Mouse (Mus musculus): ENCODE results near the gene Btf3. TPM values are rescaled to one million over a fixed set of nuclear protein-coding genes. Genes with fewer than 3 reads are reported as not detected.

Gene Btf3
- polyA plus RNA-seq, 1 experiment from 2014 or later = 669 TPM

DNA sequence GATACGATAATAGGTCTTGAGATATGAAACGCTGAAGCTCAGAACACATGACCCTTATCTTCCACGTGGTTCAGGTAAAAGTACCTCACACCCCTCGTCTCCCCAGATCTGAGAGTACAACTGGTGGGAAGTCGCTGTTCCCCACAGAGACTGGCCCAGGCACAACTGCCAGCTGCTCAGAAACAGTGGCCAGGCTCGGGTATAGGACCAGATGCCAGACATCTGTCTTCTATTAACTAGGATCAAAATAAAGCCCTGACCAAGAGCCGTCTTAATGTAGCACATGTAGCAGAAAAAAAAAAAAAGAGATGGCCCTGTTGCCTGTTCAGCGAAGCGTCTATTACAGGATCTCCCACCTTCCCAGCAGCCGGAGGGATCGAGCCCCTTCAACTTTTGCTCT, 8.2 kb upstream of the Btf3 start:
- Histone ChIP-seq H3K9ac (no peak overlapping the region), H3K27me3 (replicated peaks) (no peaks in the 10 kb centered on the region), H3K36me3 (no peaks in the 10 kb centered on the region; the same call in 1 of the 2 replicates), H3K4me3 (no peak overlapping the region), H3K9me3 (no peaks in the 10 kb centered on the region), H3K4me2 (replicated peaks) (no peak overlapping the region), H3K4me1 (no peaks in the 10 kb centered on the region), H3K27ac (no peak overlapping the region)
- 79% methylated on average over 11 of the region's 11 CpGs for WGBS
- no peak for ATAC-seq (ENCODE audit: low FRiP score, low read depth)

DNA sequence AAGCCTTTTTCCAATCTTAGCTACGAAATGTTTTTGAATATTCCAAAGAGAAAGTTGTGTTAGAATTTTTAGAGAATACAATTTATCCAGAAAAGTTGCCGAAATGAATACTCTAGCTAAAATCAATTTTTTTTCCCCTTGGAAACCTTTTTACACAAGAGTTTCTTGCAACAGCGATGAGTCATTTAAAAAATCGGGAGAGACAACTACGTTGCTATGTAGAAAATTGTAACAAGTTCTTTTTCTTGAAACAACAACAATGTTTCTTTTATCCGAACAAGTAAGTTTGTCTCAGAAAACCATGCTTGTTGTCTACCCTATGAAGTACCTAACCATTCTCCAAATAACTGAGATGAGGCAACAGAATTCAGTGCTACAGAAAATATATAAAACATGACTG, 1.1 kb upstream of the Btf3 start:
- H3K4me2 ChIP-seq (replicated peaks) = peak overlapping the region; percentile 73; the same call in 1 of the 2 replicates
- H3K4me3 ChIP-seq = no peak overlapping the region
- H3K9ac ChIP-seq = no peak overlapping the region
- H3K27ac ChIP-seq = no peak overlapping the region
- H3K4me1 ChIP-seq = peaks cover 12% of the 10 kb centered on the region
- H3K9me3 ChIP-seq = no peaks in the 10 kb centered on the region
- no peak for ATAC-seq (ENCODE audit: low FRiP score, low read depth)
- 93% methylated on average over 6 of the region's 6 CpGs for WGBS
- peaks cover 13% of the 10 kb centered on the region for H3K36me3 ChIP-seq
- H3K27me3 ChIP-seq (replicated peaks) = no peaks in the 10 kb centered on the region

DNA sequence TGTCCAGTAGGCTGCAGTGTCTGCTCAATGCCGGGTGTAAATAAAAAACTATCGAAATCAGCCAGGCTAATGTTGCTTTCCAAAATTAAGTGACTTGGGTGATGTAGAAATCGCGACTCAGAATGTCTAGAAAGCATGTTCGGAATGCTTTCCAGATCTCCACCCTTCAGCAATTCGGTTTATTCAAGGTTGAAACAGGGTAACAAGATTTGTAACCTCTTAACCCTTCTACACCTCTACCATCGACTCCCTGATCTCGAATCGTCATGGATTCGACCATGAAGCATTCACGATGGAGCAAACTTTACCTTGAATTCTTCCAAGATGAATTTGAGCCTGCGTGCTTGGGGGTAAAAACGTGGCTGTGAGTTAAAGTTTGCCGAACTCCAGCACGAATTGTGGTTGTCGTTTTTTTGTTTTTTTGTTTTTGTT, 456 bp upstream of the Btf3 start:
- H3K4me1 ChIP-seq = peaks cover 12% of the 10 kb centered on the region
- peak overlapping the region; percentile 73 for H3K4me2 ChIP-seq (replicated peaks)
- peak overlapping the region; percentile 54; the same call in 1 of the 2 replicates for H3K27ac ChIP-seq
- H3K27me3 ChIP-seq (replicated peaks) = no peaks in the 10 kb centered on the region
- WGBS = 2% methylated on average over 16 of the region's 16 CpGs
- ATAC-seq (ENCODE audit: low FRiP score, low read depth) = no peak
- H3K9me3 ChIP-seq = no peaks in the 10 kb centered on the region
- H3K9ac ChIP-seq = peak overlapping the region; percentile 94
- peaks cover 17% of the 10 kb centered on the region for H3K36me3 ChIP-seq
- H3K4me3 ChIP-seq = peak overlapping the region; percentile 85

DNA sequence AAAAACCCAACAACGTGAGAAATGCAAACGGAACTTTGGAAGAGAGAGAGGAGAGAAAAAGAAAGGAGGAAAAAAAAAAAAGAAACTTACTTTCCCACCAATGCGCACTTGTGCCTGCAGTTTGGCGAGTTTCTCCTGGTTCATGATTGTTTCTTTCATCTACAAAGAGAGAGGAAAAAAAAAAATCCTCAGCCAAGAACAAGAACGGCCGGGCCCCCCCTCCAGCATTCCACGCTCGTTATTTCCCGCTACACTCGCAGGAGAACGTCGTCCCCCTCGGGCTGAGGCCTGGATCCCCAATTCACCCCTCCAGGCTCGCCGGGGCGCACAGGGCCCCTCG, 696 bp downstream of the Btf3 start:
- WGBS = 0% methylated on average over 17 of the region's 17 CpGs
- Histone ChIP-seq H3K36me3 (peaks cover 28% of the 10 kb centered on the region), H3K9me3 (no peaks in the 10 kb centered on the region), H3K27ac (peak overlapping the region; percentile 67; the same call in 1 of the 2 replicates), H3K4me1 (peaks cover 12% of the 10 kb centered on the region), H3K4me3 (peak overlapping the region; percentile 85), H3K4me2 (replicated peaks) (peak overlapping the region; percentile 73), H3K27me3 (replicated peaks) (no peaks in the 10 kb centered on the region), H3K9ac (peak overlapping the region; percentile 94)
- ATAC-seq (ENCODE audit: low FRiP score, low read depth) = no peak

DNA sequence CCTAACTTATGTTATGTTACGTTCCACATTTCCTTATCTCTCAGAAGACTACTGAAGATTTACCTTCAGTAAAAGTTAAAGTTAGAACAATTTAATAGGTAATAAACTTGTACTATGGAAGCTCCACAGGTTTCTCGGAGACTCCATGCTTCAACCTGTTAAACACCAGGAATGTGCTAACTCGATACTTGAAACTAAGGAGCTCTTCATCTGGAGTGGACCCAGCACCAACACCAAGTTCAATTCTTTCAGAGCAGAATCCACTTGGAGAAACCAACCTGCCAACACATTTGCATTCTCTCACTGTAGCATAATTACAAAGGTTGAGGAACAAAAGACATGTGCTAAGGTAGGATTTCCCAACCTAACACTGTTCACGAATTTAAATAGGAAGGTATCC, 1.7 kb downstream of the Btf3 start:
- Histone ChIP-seq H3K27me3 (replicated peaks) (no peaks in the 10 kb centered on the region), H3K4me3 (no peak overlapping the region), H3K9me3 (no peaks in the 10 kb centered on the region), H3K9ac (no peak overlapping the region), H3K36me3 (peaks cover 38% of the 10 kb centered on the region), H3K4me1 (peaks cover 12% of the 10 kb centered on the region), H3K4me2 (replicated peaks) (peak overlapping the region; percentile 73), H3K27ac (no peak overlapping the region)
- no peak for ATAC-seq (ENCODE audit: low FRiP score, low read depth)
- WGBS = 81% methylated on average over 4 of the region's 4 CpGs

DNA sequence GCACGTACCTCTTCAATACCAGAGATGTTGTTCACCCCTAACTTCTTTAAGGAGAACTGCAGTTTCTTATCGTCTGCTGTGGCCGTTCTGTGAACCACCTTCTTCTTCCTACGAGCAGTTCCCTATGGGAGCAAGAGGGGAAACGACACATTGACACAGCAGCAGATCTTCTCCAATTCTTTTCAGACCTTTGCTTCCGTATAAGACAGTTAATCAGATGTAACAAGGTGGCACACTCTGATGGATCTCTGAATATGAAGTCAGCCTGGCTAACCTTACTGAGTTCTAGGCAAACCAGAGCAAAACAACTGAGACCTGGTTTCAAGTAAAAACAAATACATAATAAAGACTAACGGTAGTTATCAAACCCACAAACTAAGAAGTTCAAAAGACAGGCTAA, 3.2 kb downstream of the Btf3 start:
- Histone ChIP-seq H3K36me3 (peaks cover 50% of the 10 kb centered on the region), H3K27ac (no peak overlapping the region), H3K4me1 (peaks cover 12% of the 10 kb centered on the region), H3K27me3 (replicated peaks) (no peaks in the 10 kb centered on the region), H3K4me2 (replicated peaks) (no peak overlapping the region), H3K4me3 (no peak overlapping the region), H3K9ac (no peak overlapping the region), H3K9me3 (no peaks in the 10 kb centered on the region)
- ATAC-seq (ENCODE audit: low FRiP score, low read depth) = no peak
- WGBS = 80% methylated on average over 7 of the region's 7 CpGs

DNA sequence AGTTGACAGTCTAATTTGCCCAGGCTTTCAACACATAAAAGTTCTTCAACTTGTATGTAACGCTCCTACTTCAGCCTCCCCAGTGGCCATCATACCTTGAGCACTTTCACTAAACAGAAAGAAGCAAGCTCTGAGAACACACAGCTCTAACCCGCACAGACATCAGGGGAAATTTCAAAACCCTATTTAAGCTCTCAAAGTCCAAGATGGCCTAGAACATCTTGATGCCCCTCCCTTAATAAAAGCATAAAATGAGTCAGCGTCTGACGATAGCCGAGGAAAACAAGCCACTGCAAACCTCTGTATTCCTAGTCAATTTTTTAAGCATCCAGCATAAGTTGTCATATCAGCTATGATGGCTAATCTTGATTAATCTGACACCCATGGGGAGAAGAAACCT, 5.2 kb downstream of the Btf3 start:
- Histone ChIP-seq H3K27ac (no peak overlapping the region), H3K4me1 (peaks cover 12% of the 10 kb centered on the region), H3K4me2 (replicated peaks) (no peak overlapping the region), H3K9ac (no peak overlapping the region), H3K9me3 (no peaks in the 10 kb centered on the region), H3K4me3 (no peak overlapping the region), H3K27me3 (replicated peaks) (no peaks in the 10 kb centered on the region), H3K36me3 (peaks cover 61% of the 10 kb centered on the region)
- no peak for ATAC-seq (ENCODE audit: low FRiP score, low read depth)
- 95% methylated on average over 5 of the region's 5 CpGs for WGBS

DNA sequence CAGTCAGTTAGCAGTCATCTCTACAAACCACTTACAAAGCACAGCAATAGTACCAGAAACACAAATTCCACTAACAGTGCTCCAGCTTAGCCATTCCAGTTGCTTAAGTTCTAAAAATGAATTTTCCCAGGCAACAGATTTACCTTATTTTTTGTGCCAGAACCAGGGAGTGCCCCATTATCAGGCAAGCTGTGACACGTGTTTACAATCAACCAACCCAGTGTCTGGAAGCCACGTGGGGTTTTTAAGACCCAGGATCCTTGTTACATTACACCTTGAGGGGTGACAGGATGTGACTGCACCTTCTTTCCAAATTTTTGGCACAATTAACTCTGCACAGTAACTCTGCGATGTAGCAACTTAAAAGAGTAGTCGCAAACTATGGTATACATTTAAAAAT, 8.1 kb downstream of the Btf3 start:
- WGBS = 92% methylated on average over 4 of the region's 4 CpGs
- H3K4me3 ChIP-seq = no peak overlapping the region
- H3K9ac ChIP-seq = no peak overlapping the region
- H3K4me1 ChIP-seq = no peaks in the 10 kb centered on the region
- H3K27me3 ChIP-seq (replicated peaks) = no peaks in the 10 kb centered on the region
- H3K4me2 ChIP-seq (replicated peaks) = no peak overlapping the region
- H3K9me3 ChIP-seq = no peaks in the 10 kb centered on the region
- no peak for ATAC-seq (ENCODE audit: low FRiP score, low read depth)
- peaks cover 54% of the 10 kb centered on the region for H3K36me3 ChIP-seq
- H3K27ac ChIP-seq = no peak overlapping the region

DNA sequence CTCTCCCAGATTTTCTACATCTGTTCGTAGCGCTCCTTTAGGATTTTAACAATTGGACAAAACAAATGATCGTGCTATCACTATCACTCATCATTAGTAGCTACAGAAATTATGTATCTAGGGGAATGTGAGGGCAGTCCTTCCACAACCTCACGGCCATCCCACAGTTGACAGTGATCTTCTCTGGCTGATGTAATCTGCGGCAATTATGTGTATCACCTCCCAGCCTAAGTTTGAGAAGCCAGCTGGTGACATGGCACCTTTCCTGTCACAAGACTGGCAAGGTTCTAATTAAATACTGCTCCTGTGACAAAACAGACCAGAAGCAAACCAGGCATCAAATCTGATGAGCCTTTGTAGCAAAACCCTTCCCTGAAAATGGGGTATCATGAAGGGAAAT, 8.8 kb downstream of the Btf3 start:
- Histone ChIP-seq H3K4me3 (no peak overlapping the region), H3K27ac (no peak overlapping the region), H3K4me1 (no peaks in the 10 kb centered on the region), H3K9me3 (no peaks in the 10 kb centered on the region), H3K9ac (no peak overlapping the region), H3K4me2 (replicated peaks) (no peak overlapping the region), H3K36me3 (peaks cover 49% of the 10 kb centered on the region), H3K27me3 (replicated peaks) (no peaks in the 10 kb centered on the region)
- ATAC-seq (ENCODE audit: low FRiP score, low read depth) = no peak
- WGBS = 86% methylated on average over 5 of the region's 5 CpGs

DNA sequence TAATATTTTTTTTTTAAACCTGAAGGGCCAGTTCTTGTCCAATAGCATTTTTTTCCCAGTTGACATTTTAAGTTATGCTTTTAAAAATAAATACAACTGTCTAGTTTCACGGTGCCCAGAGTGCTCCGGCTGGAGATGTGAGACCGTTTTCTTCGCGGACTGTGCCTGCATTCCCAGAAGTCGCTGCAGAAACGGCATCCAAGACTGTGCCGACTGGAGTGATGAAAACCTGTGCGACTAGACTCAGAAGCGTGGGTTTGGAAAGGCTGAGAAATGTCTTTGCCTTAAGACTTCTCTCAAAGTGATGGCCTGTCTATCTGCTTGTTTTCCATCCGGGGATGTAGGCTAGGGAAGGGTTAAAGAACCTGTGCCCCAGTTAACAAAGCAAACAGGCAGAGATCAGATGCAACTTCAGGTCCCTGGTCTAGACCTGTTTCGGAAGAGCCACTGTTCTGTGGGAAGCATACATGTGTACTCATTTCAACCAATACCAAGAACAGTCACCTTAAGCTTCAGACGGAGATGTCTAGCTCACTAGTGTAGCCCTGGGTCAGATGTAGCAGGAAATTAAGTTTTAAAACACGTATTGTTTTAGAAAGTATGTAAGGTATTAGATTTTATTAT, 9.8 kb downstream of the Btf3 start:
- ATAC-seq (ENCODE audit: low FRiP score, low read depth) = no peak
- Histone ChIP-seq H3K4me1 (no peaks in the 10 kb centered on the region), H3K9me3 (no peaks in the 10 kb centered on the region), H3K4me2 (replicated peaks) (no peak overlapping the region), H3K27me3 (replicated peaks) (no peaks in the 10 kb centered on the region), H3K27ac (no peak overlapping the region), H3K36me3 (peaks cover 41% of the 10 kb centered on the region), H3K4me3 (no peak overlapping the region), H3K9ac (no peak overlapping the region)
- WGBS = 60% methylated on average over 14 of the region's 14 CpGs

DNA sequence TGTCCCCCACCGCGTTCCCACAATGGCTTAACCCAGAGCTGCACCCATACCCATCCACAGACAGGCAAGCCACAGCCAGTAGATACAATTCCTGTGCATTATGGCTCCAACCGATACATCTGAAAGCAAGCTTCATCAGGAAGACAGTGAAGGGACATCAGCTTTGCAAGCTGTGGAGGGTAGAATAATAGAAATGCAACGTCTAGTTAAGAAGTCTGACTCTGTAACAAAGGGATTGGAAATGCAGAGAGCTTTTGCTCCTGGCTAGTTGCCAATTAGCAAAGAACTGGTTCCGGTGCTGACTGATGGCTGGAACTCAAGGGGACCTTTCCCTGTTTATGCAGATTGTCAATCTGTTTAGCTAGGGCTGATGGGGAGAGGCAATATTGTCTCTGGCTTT, 10.4 kb downstream of the Btf3 start:
- Histone ChIP-seq H3K9me3 (no peaks in the 10 kb centered on the region), H3K9ac (no peak overlapping the region), H3K4me1 (no peaks in the 10 kb centered on the region), H3K27me3 (replicated peaks) (no peaks in the 10 kb centered on the region), H3K4me2 (replicated peaks) (no peak overlapping the region), H3K36me3 (peaks cover 35% of the 10 kb centered on the region), H3K4me3 (no peak overlapping the region), H3K27ac (no peak overlapping the region)
- no peak for ATAC-seq (ENCODE audit: low FRiP score, low read depth)
- 44% methylated on average over 5 of the region's 5 CpGs for WGBS

DNA sequence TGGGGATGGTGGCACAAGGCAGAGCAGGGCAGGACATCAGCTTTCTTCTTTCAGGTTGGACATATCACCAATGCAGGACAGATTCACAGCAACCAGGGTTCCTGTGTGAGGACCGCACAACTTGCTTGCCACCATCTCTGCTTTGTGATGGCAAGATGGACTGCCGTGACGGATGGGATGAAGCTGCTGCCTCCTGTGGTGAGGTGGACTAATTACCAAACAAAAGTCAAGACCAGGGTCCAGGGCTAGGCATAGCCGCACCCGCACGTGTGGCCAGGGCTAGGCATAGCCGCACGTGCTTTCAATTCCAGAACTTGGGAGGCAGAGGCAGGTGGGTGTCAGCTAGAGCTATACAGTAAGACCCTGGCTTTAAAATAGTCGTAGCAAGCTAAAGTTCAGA, 11.5 kb downstream of the Btf3 start:
- no peaks in the 10 kb centered on the region for H3K9me3 ChIP-seq
- no peak overlapping the region for H3K4me2 ChIP-seq (replicated peaks)
- WGBS = 84% methylated on average over 9 of the region's 9 CpGs
- no peak overlapping the region for H3K27ac ChIP-seq
- H3K27me3 ChIP-seq (replicated peaks) = no peaks in the 10 kb centered on the region
- no peaks in the 10 kb centered on the region for H3K4me1 ChIP-seq
- H3K9ac ChIP-seq = no peak overlapping the region
- H3K4me3 ChIP-seq = no peak overlapping the region
- H3K36me3 ChIP-seq = peaks cover 24% of the 10 kb centered on the region
- no peak for ATAC-seq (ENCODE audit: low FRiP score, low read depth)

Data from neural tube, embryonic 12.5 days (tissue).